Mouse (Mus musculus) limb, embryonic 11.5 days (tissue): ENCODE measurements around the gene Dusp15. TPM values are rescaled to one million over a fixed set of nuclear protein-coding genes. Genes with fewer than 3 reads are reported as not detected.

Experiments
- ATAC-seq: fragments of 200-750 bp; cut with Nextera tagmentation; 2 replicates; pipeline ENCODE4 v1.8.0; 2017; ENCODE audit warnings: low read depth; ENCODE audit not compliant: insufficient number of reproducible peaks, low FRiP score, low TSS enrichment
- DNase-seq: peaks from one replicate; pipeline ENCODE4 v3.0.0-alpha.2; 2015; ENCODE audit warnings: low spot score
- H3K27ac ChIP-seq: fragments of 300-500 bp; sonication (generic); replicated peaks from 2 replicates; pipeline ENCODE4 v1.5.1; 2014; ENCODE audit warnings: low read depth, mild to moderate bottlenecking, low read length
- H3K27me3 ChIP-seq: fragments of 300-500 bp; sonication (generic); 2 replicates; pipeline ENCODE4 v1.6.1; 2014; ENCODE audit warnings: mild to moderate bottlenecking, low read length, mixed read lengths; ENCODE audit not compliant: control insufficient read depth, insufficient read depth
- H3K36me3 ChIP-seq: fragments of 300-500 bp; sonication (generic); 2 replicates; pipeline ENCODE4 v1.6.1; 2014; ENCODE audit warnings: mild to moderate bottlenecking, low read length, moderate library complexity, mixed read lengths; ENCODE audit not compliant: control insufficient read depth, insufficient read depth
- H3K4me1 ChIP-seq: fragments of 300-500 bp; sonication (generic); 2 replicates; pipeline ENCODE4 v1.6.1; 2014; ENCODE audit warnings: low read length, mixed read lengths; ENCODE audit not compliant: control insufficient read depth, insufficient read depth
- H3K4me2 ChIP-seq: fragments of 300-500 bp; sonication (generic); 2 replicates; pipeline ENCODE4 v1.6.1; 2014; ENCODE audit warnings: low read depth, mild to moderate bottlenecking, moderate library complexity; ENCODE audit not compliant: severe bottlenecking
- H3K4me3 ChIP-seq: fragments of 300-500 bp; sonication (generic); 2 replicates; pipeline ENCODE4 v1.5.1; 2014; ENCODE audit warnings: low read depth, low read length
- H3K9ac ChIP-seq: fragments of 300-500 bp; sonication (generic); 2 replicates; pipeline ENCODE4 v1.6.1; 2014; ENCODE audit warnings: mild to moderate bottlenecking, low read length
- H3K9me3 ChIP-seq: fragments of 300-500 bp; sonication (generic); 2 replicates; pipeline ENCODE4 v1.6.1; 2016; ENCODE audit warnings: low read length; ENCODE audit not compliant: control insufficient read depth
- WGBS: fragments of 180-500 bp; shearing (Covaris S2); extraction: QIAGEN DNeasy Blood & Tissue Kit; methylation state at CpG from one replicate; pipeline ENCODE4 v1.1.7; 2014; 5-methylcytosine and 5-hydroxymethylcytosine counted together
- polyA plus RNA-seq: library from polyadenylated mRNA; unstranded; fragments of >200 nt; fragmentation: Nextera tagmentation; extraction: Ambion mirVana; gene quantifications from 2 replicates; pipeline ENCODE4 v1.2.1, GENCODE M21; 2014

Gene Dusp15
- polyA plus RNA-seq, 1 experiment from 2014 or later, result 1.0 TPM

DNA sequence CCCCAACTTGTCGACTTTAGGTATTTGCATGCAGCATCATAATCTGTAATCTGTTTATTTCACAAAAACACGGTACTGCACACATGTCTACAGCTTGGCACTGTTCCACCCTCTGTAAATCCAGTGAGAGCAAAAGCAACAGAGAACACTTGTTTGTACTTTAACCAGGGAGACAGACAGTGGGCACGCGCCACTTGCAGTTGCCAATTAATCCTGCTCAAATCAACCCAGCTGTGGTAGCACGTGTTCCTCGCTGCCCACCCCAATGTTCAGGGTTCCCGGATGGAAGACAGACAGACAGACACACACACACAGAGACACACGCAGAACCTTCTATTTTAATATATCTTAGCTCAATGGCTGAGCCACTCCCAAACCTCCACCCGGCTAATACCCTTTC, 55.7 kb downstream of the Dusp15 start:
- no peak overlapping the region for H3K27ac ChIP-seq
- no peaks in the 10 kb centered on the region for H3K9me3 ChIP-seq
- WGBS, result 95% methylated on average over 9 of the region's 9 CpGs
- no peak overlapping the region for H3K9ac ChIP-seq
- DNase-seq, result no peak
- no peak overlapping the region for H3K4me3 ChIP-seq
- no peaks in the 10 kb centered on the region for H3K27me3 ChIP-seq
- no peak overlapping the region for H3K4me2 ChIP-seq
- ATAC-seq, result no peak
- H3K4me1 ChIP-seq, result no peaks in the 10 kb centered on the region
- H3K36me3 ChIP-seq, result peaks cover 27% of the 10 kb centered on the region

Other genes starting within 250 kb of the Dusp15 start
- gene Id1, start 215.4 kb downstream of the Dusp15 start, polyA plus RNA-seq, result 221 and 248 TPM in 2 replicates
- 18.5 and 22.3 TPM in 2 replicates for gene Cox4i2, start 197.5 kb downstream of the Dusp15 start, polyA plus RNA-seq
- 109 and 110 TPM in 2 replicates for gene Bcl2l1, start 120.0 kb downstream of the Dusp15 start, polyA plus RNA-seq
- 172 and 182 TPM in 2 replicates for gene Tpx2, start 103.7 kb downstream of the Dusp15 start, polyA plus RNA-seq
- not detected in 2 replicates for gene Mylk2, start 40.3 kb downstream of the Dusp15 start, polyA plus RNA-seq
- gene Foxs1, start 18.5 kb downstream of the Dusp15 start, polyA plus RNA-seq, result 0.29 and 0.38 TPM in 2 replicates
- 0.35 and 0.62 TPM in 2 replicates for gene Ttll9, start 10.8 kb upstream of the Dusp15 start, polyA plus RNA-seq
- gene Pdrg1, start 63.7 kb upstream of the Dusp15 start, polyA plus RNA-seq, result 59.0 and 63.0 TPM in 2 replicates
- not detected in 2 replicates for gene Xkr7, start 80.2 kb upstream of the Dusp15 start, polyA plus RNA-seq
- 1.0 and 1.4 TPM in 2 replicates for gene Ccm2l, start 114.3 kb upstream of the Dusp15 start, polyA plus RNA-seq
- 1.4 TPM in 2 replicates for gene Hck, start 156.8 kb upstream of the Dusp15 start, polyA plus RNA-seq
- gene Tm9sf4, start 209.6 kb upstream of the Dusp15 start, polyA plus RNA-seq, result 79.7 and 97.5 TPM in 2 replicates